Mouse (Mus musculus) erythroblast, embryonic 14.5 days (primary cell): ENCODE data around the gene Zc3hav1. TPM values are rescaled to one million over a fixed set of nuclear protein-coding genes. Genes with fewer than 3 reads are reported as not detected.

Experiments
- H3K27me3 ChIP-seq: 2 replicates; pipeline ENCODE4 v1.6.1; 2012; ENCODE audit warnings: inconsistent platforms; ENCODE audit not compliant: control insufficient read depth
- H3K36me3 ChIP-seq: 2 replicates; pipeline ENCODE4 v1.6.1; 2012; ENCODE audit warnings: mild to moderate bottlenecking, inconsistent platforms; ENCODE audit not compliant: control insufficient read depth
- H3K4me1 ChIP-seq: 2 replicates; pipeline ENCODE4 v1.6.1; 2012; ENCODE audit warnings: inconsistent platforms; ENCODE audit not compliant: control insufficient read depth
- H3K4me3 ChIP-seq: replicated peaks from 2 replicates; pipeline ENCODE3; 2012; ENCODE audit warnings: moderate library complexity, mild to moderate bottlenecking, inconsistent platforms
- H3K9me3 ChIP-seq: 2 replicates; pipeline ENCODE4 v1.6.1; 2012; ENCODE audit warnings: low read length, inconsistent platforms, mixed read lengths; ENCODE audit not compliant: control insufficient read depth
- GATA1 ChIP-seq: IDR thresholded peaks from 2 replicates; pipeline ENCODE4 v1.6.1; 2012; ENCODE audit warnings: low read length, inconsistent platforms, mixed read lengths
- TAL1 ChIP-seq: IDR thresholded peaks from 3 replicates; pipeline ENCODE4 v1.6.1; 2012; ENCODE audit warnings: low read length, inconsistent platforms, mixed read lengths
- polyA plus RNA-seq: library from polyadenylated mRNA; stranded (reverse); fragments of >175 nt; gene quantifications from 2 replicates; pipeline ENCODE4 v1.2.3, GENCODE M21; 2012

Zc3hav1 gene
- polyA plus RNA-seq = 2.4 and 3.3 TPM in 2 replicates

- H3K9me3 ChIP-seq = no peaks in the 10 kb centered on the region
- H3K4me1 ChIP-seq = peaks cover 73% of the 10 kb centered on the region
- TF ChIP-seq TAL1 (no peak), GATA1 (no peak)
- H3K36me3 ChIP-seq = peaks cover 47% of the 10 kb centered on the region
- H3K27me3 ChIP-seq = no peaks in the 10 kb centered on the region
- H3K4me3 ChIP-seq = peak within 1 kb of the TSS; percentile 91
Measured at GRCm38 (mm10) chr6:38353811-38354722, at the start of gene Zc3hav1. Zc3hav1 (minus strand) TSS chr6:38354603.

DNA sequence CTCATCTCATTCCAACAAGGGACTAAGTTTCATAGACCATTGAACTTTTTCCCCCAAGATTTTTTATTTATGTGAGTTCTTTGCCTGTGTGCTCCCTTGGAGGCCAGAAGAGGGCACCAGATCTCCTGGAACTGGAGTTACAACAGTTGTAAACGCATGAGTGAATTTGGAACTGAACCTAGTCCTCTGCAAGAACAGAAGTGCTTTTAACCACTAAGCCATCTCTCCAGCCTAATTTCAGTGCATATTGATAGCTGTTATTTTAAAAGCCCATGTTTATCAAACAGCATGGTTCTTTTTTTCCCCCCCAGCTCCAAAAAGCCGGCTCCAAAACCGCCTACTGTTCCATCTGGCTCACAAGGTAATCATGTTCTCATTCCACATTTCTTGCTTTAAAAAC lies 35.3 kb upstream of the Zc3hav1 start:
- H3K36me3 ChIP-seq = no peaks in the 10 kb centered on the region
- no peak for TF ChIP-seq TAL1
- TF ChIP-seq GATA1 = no peak
- H3K4me1 ChIP-seq = no peaks in the 10 kb centered on the region

DNA sequence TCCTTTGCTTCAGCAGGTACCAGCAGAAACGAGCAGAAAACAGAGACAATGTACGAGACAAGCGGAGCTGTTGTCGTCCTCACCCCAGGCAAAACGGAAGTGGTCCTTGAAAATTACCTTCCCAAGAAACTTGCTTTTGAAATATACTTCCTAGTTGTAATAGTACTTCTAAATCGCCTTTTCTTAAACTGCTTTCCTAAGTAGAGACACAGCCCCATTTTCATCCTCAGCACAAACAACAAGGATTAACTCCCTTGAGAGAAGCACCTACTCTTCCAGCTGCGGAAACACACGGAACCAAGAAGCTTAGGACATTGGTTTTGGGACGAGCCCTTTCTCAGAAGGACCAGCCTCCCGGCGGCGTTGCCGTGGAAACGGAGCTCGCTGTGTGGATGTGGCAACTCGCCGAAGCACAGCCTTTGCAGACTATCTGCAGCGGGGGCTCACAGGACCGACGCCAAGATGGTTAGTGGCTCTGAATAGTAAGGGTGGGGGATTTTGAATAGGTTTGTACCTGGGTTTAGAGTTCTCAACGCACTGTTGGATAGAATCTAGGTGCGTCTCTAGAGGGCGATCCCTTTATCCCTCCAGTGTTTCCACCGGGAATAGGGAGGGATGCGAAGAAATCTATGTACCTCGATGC lies 26.8 kb upstream of the Zc3hav1 start, which contains the start of gene Ttc26:
Gene Ttc26, plus strand, starts transcription at position 341 of the 643 bp plus-strand sequence.
- Histone ChIP-seq H3K27me3 (no peaks in the 10 kb centered on the region; the same call in 1 of the 2 replicates), H3K9me3 (no peaks in the 10 kb centered on the region), H3K4me1 (peaks cover 18% of the 10 kb centered on the region), H3K4me3 (peak within 1 kb of the TSS; percentile 69), H3K36me3 (no peaks in the 10 kb centered on the region)
- TF ChIP-seq GATA1 (no peak), TAL1 (no peak)

More for the DNA sequence above, 35.3 kb upstream of the Zc3hav1 start:
- H3K9me3 ChIP-seq = no peaks in the 10 kb centered on the region
- no peaks in the 10 kb centered on the region for H3K27me3 ChIP-seq
- H3K4me3 ChIP-seq = no peak overlapping the region

GRCm38 (mm10) chr6:38380764-38381128 lies 26.3 kb upstream of the Zc3hav1 start:
- no peak for TF ChIP-seq TAL1
- TF ChIP-seq GATA1 = no peak
- peak overlapping the region; percentile 69 for H3K4me3 ChIP-seq

GRCm38 (mm10) chr6:38374271-38374670 lies 19.9 kb upstream of the Zc3hav1 start:
- Histone ChIP-seq H3K36me3 (no peaks in the 10 kb centered on the region), H3K4me1 (peaks cover 2% of the 10 kb centered on the region; the same call in 1 of the 2 replicates), H3K9me3 (peaks cover 7% of the 10 kb centered on the region), H3K27me3 (peaks cover 11% of the 10 kb centered on the region), H3K4me3 (no peak overlapping the region)
- TF ChIP-seq GATA1 (no peak), TAL1 (no peak)

More at GRCm38 (mm10) chr6:38380764-38381128, 26.3 kb upstream of the Zc3hav1 start:
- Histone ChIP-seq H3K9me3 (no peaks in the 10 kb centered on the region), H3K4me1 (peaks cover 18% of the 10 kb centered on the region), H3K27me3 (no peaks in the 10 kb centered on the region; the same call in 1 of the 2 replicates), H3K36me3 (no peaks in the 10 kb centered on the region)

DNA sequence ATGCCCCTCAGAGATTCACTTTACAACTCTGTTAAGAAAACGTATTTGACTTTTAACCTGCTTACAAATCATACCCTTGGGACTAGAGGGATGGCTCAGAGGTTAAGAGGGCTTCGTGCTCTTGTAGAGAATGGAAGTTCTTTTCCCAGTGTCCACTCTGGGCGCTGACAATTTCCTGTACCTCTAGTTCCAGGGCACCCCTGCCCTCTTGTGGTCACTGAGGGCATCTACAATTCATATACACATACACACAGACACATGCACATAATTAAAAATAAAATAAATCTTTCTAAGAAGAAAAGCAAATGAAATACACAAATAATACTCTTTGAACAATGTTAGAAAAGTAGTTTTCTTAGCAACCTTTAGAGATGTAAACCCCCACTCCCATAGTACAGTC lies 15.5 kb upstream of the Zc3hav1 start:
- TF ChIP-seq GATA1 = no peak
- TF ChIP-seq TAL1 = no peak
- Histone ChIP-seq H3K27me3 (peaks cover 15% of the 10 kb centered on the region), H3K36me3 (no peaks in the 10 kb centered on the region), H3K9me3 (peaks cover 10% of the 10 kb centered on the region), H3K4me1 (peaks cover 2% of the 10 kb centered on the region; the same call in 1 of the 2 replicates), H3K4me3 (no peak overlapping the region)

DNA sequence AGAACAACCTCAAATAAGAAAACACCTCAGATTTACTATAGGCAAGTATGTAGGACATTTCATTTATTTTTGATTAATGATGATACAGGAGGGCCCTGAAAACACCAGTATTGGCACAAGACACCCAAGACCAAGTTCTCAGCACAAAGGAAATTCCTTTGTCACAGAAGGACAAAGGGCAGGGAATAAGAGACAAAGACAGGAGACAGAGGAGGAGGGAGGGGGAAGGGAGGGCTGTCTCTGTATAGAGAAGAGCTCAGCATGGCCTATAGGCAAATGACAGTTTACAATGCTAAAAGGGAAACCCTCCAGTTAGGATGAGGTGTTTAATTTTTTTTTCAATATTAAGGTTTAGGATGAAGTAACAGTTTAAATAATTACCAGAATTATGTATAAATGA lies 9.7 kb upstream of the Zc3hav1 start:
- TF ChIP-seq TAL1 (no peak), GATA1 (no peak)
- H3K36me3 ChIP-seq = no peaks in the 10 kb centered on the region
- peaks cover 4% of the 10 kb centered on the region for H3K27me3 ChIP-seq
- H3K4me3 ChIP-seq = no peak overlapping the region
- peaks cover 24% of the 10 kb centered on the region for H3K4me1 ChIP-seq
- peaks cover 4% of the 10 kb centered on the region for H3K9me3 ChIP-seq

DNA sequence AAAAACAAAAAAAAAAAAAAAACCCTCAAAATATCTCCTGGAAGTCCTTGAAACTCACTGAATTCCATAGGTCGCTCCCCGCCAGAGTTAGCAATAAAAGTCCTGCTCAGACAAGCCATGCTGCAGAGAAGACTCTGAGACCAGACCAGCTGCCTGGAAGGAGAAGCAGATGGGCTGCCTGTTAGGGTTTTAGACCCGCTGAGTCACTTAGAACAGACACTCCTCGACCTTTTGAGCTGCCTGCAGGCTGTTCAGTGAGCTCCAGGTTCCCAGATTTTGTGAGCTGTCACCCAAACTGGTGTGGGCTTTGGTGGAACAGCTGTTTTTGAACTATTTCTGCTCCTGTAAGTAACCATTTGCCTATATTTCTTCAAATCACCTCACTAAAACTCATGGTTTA lies 9.0 kb upstream of the Zc3hav1 start:
- Histone ChIP-seq H3K36me3 (no peaks in the 10 kb centered on the region), H3K4me1 (peaks cover 30% of the 10 kb centered on the region), H3K9me3 (peaks cover 4% of the 10 kb centered on the region), H3K4me3 (no peak overlapping the region), H3K27me3 (peaks cover 4% of the 10 kb centered on the region)
- TF ChIP-seq GATA1 = no peak
- no peak for TF ChIP-seq TAL1

DNA sequence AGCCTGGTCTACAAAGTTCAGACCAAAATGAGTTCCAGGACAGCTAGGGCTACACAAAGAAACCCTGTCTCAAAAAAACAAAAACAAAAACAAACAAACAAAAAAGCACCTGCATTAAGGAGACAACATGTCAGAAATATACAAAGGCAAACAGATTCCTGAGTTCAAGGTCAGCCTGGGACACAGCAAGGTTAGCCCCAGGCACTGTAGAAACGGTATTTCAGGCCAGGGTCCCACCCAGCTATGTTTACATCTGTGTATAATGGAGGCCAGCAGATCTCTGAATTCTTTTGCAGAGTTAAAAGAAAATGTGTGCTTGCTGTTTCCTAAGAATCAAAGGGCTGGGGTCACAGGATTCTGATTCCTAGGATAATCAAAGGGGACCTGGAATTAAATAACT lies 7.5 kb upstream of the Zc3hav1 start:
- Histone ChIP-seq H3K4me3 (no peak overlapping the region), H3K36me3 (no peaks in the 10 kb centered on the region), H3K4me1 (peaks cover 43% of the 10 kb centered on the region), H3K9me3 (peaks cover 4% of the 10 kb centered on the region), H3K27me3 (no peaks in the 10 kb centered on the region)
- no peak for TF ChIP-seq TAL1
